In the genomic region with DNA sequence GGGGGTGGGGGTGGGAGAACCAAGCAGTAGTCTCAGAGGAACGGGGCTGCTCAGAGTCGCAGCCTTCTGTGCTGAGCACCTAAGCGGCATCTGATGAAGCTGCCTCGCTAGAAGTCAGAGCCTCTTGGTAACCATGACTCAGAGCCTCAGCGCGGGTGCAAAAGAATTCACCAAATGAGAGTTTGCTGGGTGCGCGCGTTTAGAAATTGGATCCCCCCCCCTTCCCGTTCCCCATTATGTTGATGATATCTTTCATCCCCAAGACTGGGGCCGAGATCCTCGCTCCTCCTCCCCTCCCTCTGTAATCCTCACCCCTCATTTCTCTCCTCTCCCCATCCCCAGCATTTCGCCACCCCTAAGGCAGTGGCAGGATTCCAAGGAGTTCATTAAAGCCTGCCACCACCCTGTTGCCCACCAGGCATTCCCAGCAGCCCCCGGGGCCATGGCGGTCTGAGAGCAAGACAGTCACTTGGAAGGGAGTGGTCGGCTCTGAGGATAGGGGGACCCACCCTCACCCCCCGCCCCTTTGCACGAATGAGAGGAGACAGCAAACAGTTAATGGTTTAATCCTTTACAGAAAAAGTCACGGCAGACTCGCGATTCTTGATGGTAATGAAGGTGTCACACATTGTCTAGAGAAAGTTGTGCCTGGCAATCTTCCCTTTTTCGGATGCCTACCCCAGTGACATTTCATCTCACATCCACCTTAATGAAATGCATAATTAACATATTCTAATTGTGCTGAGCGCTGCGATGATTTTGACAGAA, we compare ENCODE assay signal across 8 mouse cellular contexts.
DNase-seq lines count a peak whose midpoint lies in the region; ATAC-seq lines count a peak whose summit lies in the region.

No protein-coding gene starts in this region.

- 0 out of 2 replicates have a peak overlapping the region, but pooled peaks have one; percentile 5 for H3K4me3 ChIP-seq in liver, embryonic 11.5 days (ENCODE audit: low read depth, low read length)
- peak overlapping the region; percentile 16; the same call in 1 of the 2 replicates for H3K4me3 ChIP-seq in forebrain, embryonic 11.5 days (ENCODE audit: low read depth, low read length)

- intact Hi-C loops in left cerebral cortex, postnatal 4 days (cut with DNase I): no loop called here

- no peak overlapping the region for H3K27ac ChIP-seq in liver, embryonic 11.5 days (ENCODE audit: low read depth, low read length)
- no peak overlapping the region for H3K27ac ChIP-seq in forebrain, embryonic 11.5 days (ENCODE audit: low read depth, low read length)

- H3K9ac ChIP-seq in liver, embryonic 11.5 days (ENCODE audit: low read depth, low read length): no peak overlapping the region
- H3K9ac ChIP-seq in forebrain, embryonic 11.5 days (ENCODE audit: low read length): peak overlapping the region; percentile 21; the same call in 1 of the 2 replicates

- WGBS in liver, embryonic 11.5 days: 26% methylated on average over 24 of the region's 24 CpGs
- 16% methylated on average over 24 of the region's 24 CpGs for WGBS in forebrain, embryonic 11.5 days

- no peaks in the 10 kb centered on the region; the same call in 1 of the 2 replicates for H3K4me1 ChIP-seq in liver, embryonic 11.5 days (replicated peaks; ENCODE audit: control insufficient read depth, insufficient read depth, low read length)
- H3K4me1 ChIP-seq in forebrain, embryonic 11.5 days (replicated peaks; ENCODE audit: control insufficient read depth, insufficient read depth, low read length): 0 out of 2 replicates have a peak, but pooled peaks cover 4% of the 10 kb centered on the region

- H3K27me3 ChIP-seq in liver, embryonic 11.5 days (replicated peaks; ENCODE audit: control insufficient read depth, insufficient read depth, low read length): 0 out of 2 replicates have a peak, but pooled peaks cover 2% of the 10 kb centered on the region
- no peaks in the 10 kb centered on the region for H3K27me3 ChIP-seq in forebrain, embryonic 11.5 days (ENCODE audit: control insufficient read depth, insufficient read depth, low read length)

- H3K36me3 ChIP-seq in liver, embryonic 11.5 days (ENCODE audit: control insufficient read depth, insufficient read depth, low read length): no peaks in the 10 kb centered on the region
- no peaks in the 10 kb centered on the region for H3K36me3 ChIP-seq in forebrain, embryonic 11.5 days (ENCODE audit: control insufficient read depth, insufficient read depth, low read length)

- DNase-seq in liver, embryonic 11.5 days (ENCODE audit: low spot score): no peak
- DNase-seq in liver: no peak
- DNase-seq in forebrain, embryonic 11.5 days (ENCODE audit: low spot score): peak; percentile 74
- DNase-seq in left cerebral cortex, postnatal 4 days: peak; percentile 40
- DNase-seq in right cerebral cortex, postnatal 10 days (ENCODE audit: low spot score in 2 of 2): peak; percentile 52
- no peak for DNase-seq in c-Kit-positive CD71-positive TER-119-positive erythroid progenitor cells, embryonic 14.5 days (ENCODE audit: low spot score)
- DNase-seq in cerebellum, postnatal 36 days: no peak
- DNase-seq in T-cell, adult 2 months (ENCODE audit: low spot score): no peak

- peak overlapping the region; percentile 43 for H3K4me2 ChIP-seq in liver, embryonic 11.5 days
- peak overlapping the region; percentile 47 for H3K4me2 ChIP-seq in forebrain, embryonic 11.5 days (ENCODE audit: low read depth, low read length, severe bottlenecking)

- H3K9me3 ChIP-seq in liver, embryonic 11.5 days (ENCODE audit: control insufficient read depth, low read length): no peaks in the 10 kb centered on the region
- no peaks in the 10 kb centered on the region; the same call in 1 of the 2 replicates for H3K9me3 ChIP-seq in forebrain, embryonic 11.5 days (ENCODE audit: control insufficient read depth, low read length)

- no peak for ATAC-seq in liver, embryonic 11.5 days (replicated peaks; ENCODE audit: low FRiP score)
- ATAC-seq in forebrain, embryonic 11.5 days (replicated peaks; ENCODE audit: low FRiP score): peak; percentile 84

Comparison
In these comparisons a context has a peak if more than half of its experiments do, and no peak if none do; other contexts are left out.
1. DNase-seq: peak in forebrain, embryonic 11.5 days (single experiment), left cerebral cortex, postnatal 4 days (single experiment) and right cerebral cortex, postnatal 10 days (2 of 2); none in liver, embryonic 11.5 days (single experiment), liver (single experiment), c-Kit-positive CD71-positive TER-119-positive erythroid progenitor cells, embryonic 14.5 days (single experiment), cerebellum, postnatal 36 days (0 of 2) and T-cell, adult 2 months (single experiment).